Mouse (Mus musculus): ENCODE data around the gene Ubr3. TPM values are rescaled to one million over a fixed set of nuclear protein-coding genes. Genes with fewer than 3 reads are reported as not detected.

Ubr3 gene
- 14.0 and 19.6 TPM in 2 replicates for polyA plus RNA-seq (2014; fragmentation: Nextera tagmentation; extraction: Ambion mirVana)

- Histone ChIP-seq H3K4me3 (ENCODE audit: low read depth, low read length) (peak within 1 kb of the TSS; percentile 99), H3K4me2 (ENCODE audit: low read depth, low read length, severe bottlenecking) (peak within 1 kb of the TSS; percentile 95), H3K9ac (ENCODE audit: low read length) (peak within 1 kb of the TSS; percentile 99), H3K36me3 (ENCODE audit: control insufficient read depth, insufficient read depth, low read length) (no peaks in the 10 kb centered on the region; the same call in 1 of the 2 replicates), H3K9me3 (ENCODE audit: control insufficient read depth, low read length) (no peaks in the 10 kb centered on the region), H3K4me1 (replicated peaks; ENCODE audit: control insufficient read depth, insufficient read depth, low read length) (0 out of 2 replicates have a peak, but pooled peaks cover 2% of the 10 kb centered on the region), H3K27ac (ENCODE audit: low read depth, low read length) (peak within 1 kb of the TSS; percentile 79), H3K27me3 (ENCODE audit: control insufficient read depth, insufficient read depth, low read length) (no peaks in the 10 kb centered on the region)
- DNase-seq (ENCODE audit: low spot score), result peak; percentile 99
- under 1% methylated on average over 55 of the region's 65 CpGs for WGBS
- peak; percentile 99 for ATAC-seq (replicated peaks; ENCODE audit: low FRiP score)
These were observed at the start of gene Ubr3 for GRCm38 (mm10) chr2:69897039-69897617. Gene Ubr3 (plus strand): TSS chr2:69897246.

DNA sequence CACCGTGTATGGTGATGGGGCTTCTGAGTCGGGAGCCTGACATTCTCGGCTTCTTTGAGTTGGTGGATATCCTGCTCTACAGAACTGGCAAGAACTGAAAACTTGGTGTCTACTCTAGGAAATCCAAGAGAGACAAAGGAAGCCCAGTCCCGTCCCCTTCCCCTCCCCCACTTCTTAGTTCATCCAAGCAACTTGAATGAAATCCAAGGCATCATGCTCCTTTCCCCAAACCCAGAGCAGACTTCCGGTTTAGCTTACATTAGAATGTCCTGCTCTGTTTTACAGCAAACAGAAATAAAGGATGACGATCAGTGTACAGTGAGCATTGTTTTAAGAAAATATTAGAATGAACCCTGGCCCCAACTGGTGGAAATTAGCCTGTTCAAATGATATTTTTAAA is 47.8 kb upstream of the Ubr3 start:
- Histone ChIP-seq H3K4me3 (ENCODE audit: low read depth, low read length) (no peak overlapping the region), H3K27me3 (ENCODE audit: control insufficient read depth, insufficient read depth, low read length) (no peaks in the 10 kb centered on the region), H3K9ac (ENCODE audit: low read length) (no peak overlapping the region), H3K36me3 (ENCODE audit: control insufficient read depth, insufficient read depth, low read length) (no peaks in the 10 kb centered on the region), H3K27ac (ENCODE audit: low read depth, low read length) (no peak overlapping the region), H3K4me1 (replicated peaks; ENCODE audit: control insufficient read depth, insufficient read depth, low read length) (peaks cover 2% of the 10 kb centered on the region; the same call in 1 of the 2 replicates), H3K9me3 (ENCODE audit: control insufficient read depth, low read length) (no peaks in the 10 kb centered on the region), H3K4me2 (ENCODE audit: low read depth, low read length, severe bottlenecking) (no peak overlapping the region)
- DNase-seq (ENCODE audit: low spot score) (no peak), ATAC-seq (replicated peaks; ENCODE audit: low FRiP score) (no peak)
- WGBS, result 78% methylated on average over 6 of the region's 6 CpGs

- peaks cover 2% of the 10 kb centered on the region; the same call in 1 of the 2 replicates for H3K4me1 ChIP-seq (replicated peaks; ENCODE audit: control insufficient read depth, insufficient read depth, low read length)
- no peaks in the 10 kb centered on the region for H3K27me3 ChIP-seq (ENCODE audit: control insufficient read depth, insufficient read depth, low read length)
- H3K36me3 ChIP-seq (ENCODE audit: control insufficient read depth, insufficient read depth, low read length), result no peaks in the 10 kb centered on the region
- WGBS, result 48% methylated on average over 2 of the region's 2 CpGs
- no peak overlapping the region for H3K4me3 ChIP-seq (ENCODE audit: low read depth, low read length)
- no peak overlapping the region for H3K27ac ChIP-seq (ENCODE audit: low read depth, low read length)
- no peak for DNase-seq (ENCODE audit: low spot score)
- no peak overlapping the region for H3K9ac ChIP-seq (ENCODE audit: low read length)
- H3K4me2 ChIP-seq (ENCODE audit: low read depth, low read length, severe bottlenecking), result no peak overlapping the region
- ATAC-seq (replicated peaks; ENCODE audit: low FRiP score), result no peak
- no peaks in the 10 kb centered on the region for H3K9me3 ChIP-seq (ENCODE audit: control insufficient read depth, low read length)
These were observed 45.5 kb upstream of the Ubr3 start for GRCm38 (mm10) chr2:69851427-69852058.

GRCm38 (mm10) chr2:69856392-69856791 is 40.7 kb upstream of the Ubr3 start:
- H3K4me3 ChIP-seq (ENCODE audit: low read depth, low read length), result no peak overlapping the region
- H3K27ac ChIP-seq (ENCODE audit: low read depth, low read length), result no peak overlapping the region
- H3K9me3 ChIP-seq (ENCODE audit: control insufficient read depth, low read length), result no peaks in the 10 kb centered on the region
- H3K36me3 ChIP-seq (ENCODE audit: control insufficient read depth, insufficient read depth, low read length), result no peaks in the 10 kb centered on the region
- H3K4me1 ChIP-seq (replicated peaks; ENCODE audit: control insufficient read depth, insufficient read depth, low read length), result peaks cover 2% of the 10 kb centered on the region; the same call in 1 of the 2 replicates
- no peak overlapping the region for H3K4me2 ChIP-seq (ENCODE audit: low read depth, low read length, severe bottlenecking)
- H3K27me3 ChIP-seq (ENCODE audit: control insufficient read depth, insufficient read depth, low read length), result no peaks in the 10 kb centered on the region
- ATAC-seq (replicated peaks; ENCODE audit: low FRiP score) (no peak), DNase-seq (ENCODE audit: low spot score) (no peak)
- H3K9ac ChIP-seq (ENCODE audit: low read length), result no peak overlapping the region
- WGBS, result 75% methylated on average over 8 of the region's 8 CpGs

DNA sequence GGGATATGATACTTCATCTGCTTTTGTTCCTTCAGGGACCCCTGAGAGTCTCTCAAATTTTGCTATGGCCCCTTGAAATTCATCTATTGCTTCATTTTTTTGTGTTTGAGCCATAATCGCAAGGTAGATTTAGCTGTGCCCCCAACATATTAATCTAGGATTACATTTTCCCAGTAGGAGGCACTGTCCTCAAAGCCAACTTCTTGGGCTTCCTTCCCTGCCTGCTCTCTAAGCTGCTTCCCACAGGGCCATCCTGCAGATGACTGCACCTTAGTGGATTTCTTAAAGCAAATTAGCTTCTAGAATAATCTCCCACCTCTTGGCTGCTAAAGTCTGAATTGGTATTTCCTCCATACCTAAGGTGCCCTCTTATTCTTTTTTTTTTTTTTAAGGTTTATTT is 39.2 kb upstream of the Ubr3 start:
- H3K27me3 ChIP-seq (ENCODE audit: control insufficient read depth, insufficient read depth, low read length), result no peaks in the 10 kb centered on the region
- H3K4me2 ChIP-seq (ENCODE audit: low read depth, low read length, severe bottlenecking), result no peak overlapping the region
- no peak overlapping the region for H3K9ac ChIP-seq (ENCODE audit: low read length)
- WGBS, result 76% methylated on average over 1 of the region's 1 CpGs
- ATAC-seq (replicated peaks; ENCODE audit: low FRiP score), result no peak
- no peak overlapping the region for H3K4me3 ChIP-seq (ENCODE audit: low read depth, low read length)
- H3K4me1 ChIP-seq (replicated peaks; ENCODE audit: control insufficient read depth, insufficient read depth, low read length), result no peaks in the 10 kb centered on the region
- no peaks in the 10 kb centered on the region for H3K9me3 ChIP-seq (ENCODE audit: control insufficient read depth, low read length)
- H3K36me3 ChIP-seq (ENCODE audit: control insufficient read depth, insufficient read depth, low read length), result no peaks in the 10 kb centered on the region
- DNase-seq (ENCODE audit: low spot score), result no peak
- H3K27ac ChIP-seq (ENCODE audit: low read depth, low read length), result no peak overlapping the region

DNA sequence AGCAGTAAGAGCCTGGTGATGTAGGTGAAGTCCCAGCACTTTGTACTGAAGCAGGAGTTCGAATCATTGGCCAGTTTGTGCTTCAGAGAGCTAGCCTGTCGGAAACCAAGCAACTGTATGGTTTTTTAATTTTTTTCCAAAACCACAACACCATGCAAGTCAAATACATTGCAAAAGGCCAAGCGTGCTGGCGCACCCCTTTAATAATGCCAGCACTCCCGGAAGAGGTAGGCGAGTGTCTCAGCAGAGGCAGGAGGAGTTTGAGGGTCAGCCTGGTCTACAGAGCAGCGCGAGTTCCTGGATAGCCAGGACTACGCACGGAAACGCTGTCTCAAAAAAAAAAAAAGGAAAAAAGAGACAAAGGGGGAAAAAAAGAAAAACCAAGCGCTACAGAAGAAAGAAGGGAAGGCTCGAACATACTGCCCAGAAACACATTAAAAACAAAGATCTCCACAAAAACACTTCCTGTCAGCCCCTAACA is 36.0 kb upstream of the Ubr3 start:
- peak overlapping the region; percentile 41; the same call in 1 of the 2 replicates for H3K27ac ChIP-seq (ENCODE audit: low read depth, low read length)
- DNase-seq (ENCODE audit: low spot score), result no peak
- 11% methylated on average over 13 of the region's 13 CpGs for WGBS
- peak overlapping the region; percentile 99 for H3K9ac ChIP-seq (ENCODE audit: low read length)
- no peaks in the 10 kb centered on the region for H3K4me1 ChIP-seq (replicated peaks; ENCODE audit: control insufficient read depth, insufficient read depth, low read length)
- H3K36me3 ChIP-seq (ENCODE audit: control insufficient read depth, insufficient read depth, low read length), result peaks cover 2% of the 10 kb centered on the region; the same call in 1 of the 2 replicates
- H3K4me2 ChIP-seq (ENCODE audit: low read depth, low read length, severe bottlenecking), result peak overlapping the region; percentile 80
- peak overlapping the region; percentile 99 for H3K4me3 ChIP-seq (ENCODE audit: low read depth, low read length)
- H3K9me3 ChIP-seq (ENCODE audit: control insufficient read depth, low read length), result no peaks in the 10 kb centered on the region
- H3K27me3 ChIP-seq (ENCODE audit: control insufficient read depth, insufficient read depth, low read length), result no peaks in the 10 kb centered on the region
- peak; percentile 75 for ATAC-seq (replicated peaks; ENCODE audit: low FRiP score)

DNA sequence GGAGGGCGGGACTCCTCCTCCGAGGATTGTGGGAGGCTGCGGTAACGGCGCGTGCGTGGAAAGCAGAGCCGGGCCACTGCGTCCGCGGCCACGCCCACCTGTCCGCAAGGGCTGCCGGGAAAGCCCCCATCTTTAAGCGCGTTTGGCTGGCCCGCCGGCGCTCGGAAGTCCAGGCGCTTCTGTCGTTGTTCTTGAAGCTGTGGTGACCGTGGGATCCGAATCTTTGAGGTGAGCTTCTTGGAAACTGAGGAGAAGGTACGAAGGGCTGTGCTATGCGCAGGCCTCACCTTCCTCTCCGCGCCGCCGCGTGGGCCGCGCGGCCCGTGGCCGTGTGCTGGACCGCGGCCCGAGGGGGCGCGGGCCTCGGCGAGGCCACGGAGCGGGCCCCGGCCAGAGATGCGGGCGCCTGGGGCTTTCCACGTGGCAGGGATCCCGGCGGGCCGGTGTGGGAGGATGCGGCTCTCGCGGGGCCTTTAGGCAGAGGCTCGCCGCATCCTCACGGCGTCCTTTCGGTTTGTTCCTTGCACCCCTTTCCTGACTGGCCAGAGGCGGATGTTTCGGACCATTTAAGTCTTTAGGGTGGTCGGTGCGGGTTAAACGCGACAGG is 35.5 kb upstream of the Ubr3 start, which contains the start of gene Ssb:
Gene Ssb (plus strand): TSS at position 78 of the 607 bp plus-strand sequence.
- no peaks in the 10 kb centered on the region for H3K9me3 ChIP-seq (ENCODE audit: control insufficient read depth, low read length)
- peak; percentile 96 for DNase-seq (ENCODE audit: low spot score)
- peak within 1 kb of the TSS; percentile 99 for H3K9ac ChIP-seq (ENCODE audit: low read length)
- no peaks in the 10 kb centered on the region for H3K4me1 ChIP-seq (replicated peaks; ENCODE audit: control insufficient read depth, insufficient read depth, low read length)
- peak within 1 kb of the TSS; percentile 76 for H3K27ac ChIP-seq (ENCODE audit: low read depth, low read length)
- peak within 1 kb of the TSS; percentile 80 for H3K4me2 ChIP-seq (ENCODE audit: low read depth, low read length, severe bottlenecking)
- H3K36me3 ChIP-seq (ENCODE audit: control insufficient read depth, insufficient read depth, low read length), result peaks cover 2% of the 10 kb centered on the region; the same call in 1 of the 2 replicates
- peak within 1 kb of the TSS; percentile 99 for H3K4me3 ChIP-seq (ENCODE audit: low read depth, low read length)
- H3K27me3 ChIP-seq (ENCODE audit: control insufficient read depth, insufficient read depth, low read length), result no peaks in the 10 kb centered on the region
- under 1% methylated on average over 64 of the region's 66 CpGs for WGBS
- peak; percentile 96 for ATAC-seq (replicated peaks; ENCODE audit: low FRiP score)

GRCm38 (mm10) chr2:69862117-69862657 is 34.9 kb upstream of the Ubr3 start:
- Histone ChIP-seq H3K9me3 (ENCODE audit: control insufficient read depth, low read length) (no peaks in the 10 kb centered on the region), H3K27ac (ENCODE audit: low read depth, low read length) (no peak overlapping the region)
- no peak for ATAC-seq (replicated peaks; ENCODE audit: low FRiP score)

More at GRCm38 (mm10) chr2:69862117-69862657, 34.9 kb upstream of the Ubr3 start:
- Histone ChIP-seq H3K4me2 (ENCODE audit: low read depth, low read length, severe bottlenecking) (peak overlapping the region; percentile 80), H3K9ac (ENCODE audit: low read length) (peak overlapping the region; percentile 99), H3K27me3 (ENCODE audit: control insufficient read depth, insufficient read depth, low read length) (no peaks in the 10 kb centered on the region), H3K36me3 (ENCODE audit: control insufficient read depth, insufficient read depth, low read length) (peaks cover 2% of the 10 kb centered on the region; the same call in 1 of the 2 replicates), H3K4me1 (replicated peaks; ENCODE audit: control insufficient read depth, insufficient read depth, low read length) (no peaks in the 10 kb centered on the region), H3K4me3 (ENCODE audit: low read depth, low read length) (peak overlapping the region; percentile 99)
- 7% methylated on average over 13 of the region's 13 CpGs for WGBS
- no peak for DNase-seq (ENCODE audit: low spot score)

Measured in forebrain, embryonic 11.5 days (tissue).